Mouse (Mus musculus) heart, postnatal 10 days (tissue): ENCODE measurements around the gene Rtkn2. TPM values are rescaled to one million over a fixed set of nuclear protein-coding genes. Genes with fewer than 3 reads are reported as not detected.
A peak's percentile ranks its signal among the peaks of the same experiment; 100 is the strongest.

Source experiments
- DNase-seq, 2 experiments: peaks; one replicate each; pipeline ENCODE4 v3.0.0; 2021
- intact Hi-C: fragments of 180-260 bp; cut with DNase I; formaldehyde crosslinking; loops from one replicate; pipeline ENCODE4 v1.15.1; 2025
- total RNA-seq, 2 experiments: library from RNA; stranded (reverse); gene quantifications; 2 replicates each; pipeline ENCODE4 v1.2.3; 2021

Gene Rtkn2
- total RNA-seq, 2 experiments from 2014 or later: 1.7 to 1.8 TPM

DNA sequence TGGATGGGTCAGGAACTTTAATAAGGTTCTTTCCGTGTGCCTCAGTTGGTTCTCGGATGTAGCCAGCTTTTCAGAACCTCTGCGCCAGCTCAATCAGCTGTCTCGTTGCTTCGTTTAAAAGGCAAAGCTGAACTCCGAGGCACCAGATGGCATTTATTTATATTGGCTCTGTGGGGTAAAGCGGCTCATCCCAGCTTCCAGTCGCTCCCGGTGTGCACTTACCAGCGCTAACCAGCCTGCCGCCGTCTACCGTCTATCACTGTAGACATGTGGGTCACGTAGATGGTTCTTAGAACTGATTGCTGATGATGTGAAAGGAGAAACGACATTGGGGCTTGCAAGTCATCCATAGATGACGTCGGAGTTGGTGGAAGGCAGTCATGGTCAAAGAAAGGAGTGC lies 5.7 kb downstream of the Rtkn2 start:
- intact Hi-C loops: no loop called here
- DNase-seq: no peak

DNA sequence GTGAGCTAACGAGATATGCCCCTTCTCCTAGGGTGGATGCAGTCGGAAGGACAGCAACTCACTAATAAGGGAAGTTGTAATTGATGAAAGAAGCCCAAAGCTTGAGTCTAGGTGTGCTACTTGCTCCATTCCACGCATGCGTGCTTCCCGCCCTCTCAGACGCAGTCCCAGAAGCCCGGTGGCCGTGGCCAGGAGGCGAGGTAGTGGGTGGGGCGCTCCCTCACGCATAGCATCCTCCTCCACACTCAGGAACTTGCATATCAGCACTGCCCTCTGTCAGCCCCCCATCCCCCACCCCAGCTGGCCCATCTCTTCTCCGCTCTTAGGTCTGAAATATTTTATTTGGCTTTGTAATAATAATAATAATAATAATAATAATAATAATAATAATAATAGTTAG lies 16.0 kb downstream of the Rtkn2 start:
- intact Hi-C loops: loop anchor here (10.0 kb wide), 1 partner anchor 461 kb away; the partner anchor contains the start of gene Egr2
- no peak for DNase-seq

DNA sequence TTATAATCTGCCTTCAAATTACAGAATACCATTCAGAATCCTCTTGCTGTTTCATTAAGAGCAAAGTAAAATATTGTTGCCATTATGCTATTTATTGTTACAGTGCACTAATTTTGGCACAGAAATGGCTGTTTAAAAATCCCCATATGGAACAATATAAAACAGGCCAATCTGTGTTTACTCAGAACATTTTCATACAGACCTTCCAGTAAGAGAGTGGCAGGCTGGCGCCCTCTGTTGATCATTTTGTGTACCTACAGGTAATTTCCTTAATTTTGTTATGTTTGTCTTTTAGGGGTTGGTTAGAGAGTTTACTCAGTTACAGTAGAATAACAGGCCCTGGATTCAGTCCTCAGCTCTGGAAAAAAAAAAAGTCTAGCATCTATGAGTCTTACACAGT lies 16.8 kb downstream of the Rtkn2 start:
- DNase-seq: peak; percentile 41 to 65
- intact Hi-C loops: loop anchor here (2.0 to 10.0 kb wide), 2 partner anchors 287 to 461 kb away; partner anchors contain the start of gene Egr2

DNA sequence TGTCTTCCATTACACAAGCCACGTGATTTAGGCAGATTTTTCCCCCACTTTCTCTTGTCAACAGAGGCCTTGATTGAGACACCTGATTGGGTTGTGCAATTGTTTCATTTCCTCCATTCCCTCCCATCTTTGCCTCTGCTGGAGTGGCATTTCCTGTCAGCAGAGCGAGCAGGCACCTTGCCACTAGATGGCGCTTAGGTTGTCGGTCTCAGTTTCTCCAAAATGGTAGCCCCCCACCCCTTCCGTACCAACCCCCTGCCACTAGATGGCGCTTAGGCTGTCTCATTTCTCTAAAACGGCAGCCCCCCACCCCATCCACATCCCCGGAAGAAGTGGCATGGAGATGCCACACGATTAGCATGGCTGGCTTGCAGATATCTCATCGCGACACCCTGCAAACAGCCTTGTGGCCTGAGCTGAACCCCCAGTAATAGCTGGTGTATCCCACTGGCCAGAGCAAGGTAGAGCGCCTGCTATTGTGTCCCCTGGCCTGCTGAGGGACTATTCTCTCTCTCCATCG lies 18.8 kb downstream of the Rtkn2 start:
- intact Hi-C loops: loop anchor here (2.0 to 10.0 kb wide), 2 partner anchors 149 to 463 kb away; partner anchors contain the start of gene Egr2
- DNase-seq: peak; percentile 53 to 67

DNA sequence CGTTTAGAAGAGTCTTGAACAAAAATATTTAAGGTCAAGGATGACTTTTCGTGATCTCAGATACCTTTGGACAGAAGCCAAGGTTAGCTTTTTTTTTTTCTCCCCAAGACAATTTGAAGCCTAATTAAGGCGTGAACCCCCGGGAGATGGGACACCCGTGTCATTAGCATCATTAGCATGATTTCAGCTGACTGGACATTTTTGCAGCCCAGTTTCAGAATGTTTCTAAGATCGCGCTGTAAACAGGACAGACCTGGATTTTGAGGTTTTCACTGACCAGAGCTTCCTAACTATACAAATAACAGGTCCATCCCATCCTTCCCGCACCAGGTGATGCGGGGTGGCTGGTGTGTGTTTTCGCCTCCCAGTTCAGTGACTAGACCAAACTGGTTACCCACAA lies 19.8 kb downstream of the Rtkn2 start:
- no peak for DNase-seq
- intact Hi-C loops: loop anchor here (2.0 to 10.0 kb wide), 2 partner anchors 148 to 464 kb away; partner anchors contain the start of gene Egr2

DNA sequence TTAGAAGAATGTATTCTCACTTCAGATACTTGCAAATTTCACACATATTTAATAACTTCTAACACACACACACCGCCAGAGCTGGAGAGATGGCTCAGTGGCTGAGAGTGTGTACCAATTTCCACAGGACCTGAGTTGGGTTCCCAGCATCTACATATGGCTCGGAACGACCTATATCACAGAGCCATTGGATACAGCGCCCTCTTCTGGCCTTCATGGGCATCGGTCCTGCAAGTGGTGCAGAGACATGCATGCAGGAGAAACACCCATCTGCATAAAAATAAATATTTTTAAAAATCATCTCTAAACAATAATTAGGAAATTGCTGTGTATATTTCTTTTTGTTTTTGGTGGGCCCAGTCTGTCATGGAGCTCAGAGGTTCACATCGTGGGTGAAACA lies 22.1 kb downstream of the Rtkn2 start:
- intact Hi-C loops: no loop called here

DNA sequence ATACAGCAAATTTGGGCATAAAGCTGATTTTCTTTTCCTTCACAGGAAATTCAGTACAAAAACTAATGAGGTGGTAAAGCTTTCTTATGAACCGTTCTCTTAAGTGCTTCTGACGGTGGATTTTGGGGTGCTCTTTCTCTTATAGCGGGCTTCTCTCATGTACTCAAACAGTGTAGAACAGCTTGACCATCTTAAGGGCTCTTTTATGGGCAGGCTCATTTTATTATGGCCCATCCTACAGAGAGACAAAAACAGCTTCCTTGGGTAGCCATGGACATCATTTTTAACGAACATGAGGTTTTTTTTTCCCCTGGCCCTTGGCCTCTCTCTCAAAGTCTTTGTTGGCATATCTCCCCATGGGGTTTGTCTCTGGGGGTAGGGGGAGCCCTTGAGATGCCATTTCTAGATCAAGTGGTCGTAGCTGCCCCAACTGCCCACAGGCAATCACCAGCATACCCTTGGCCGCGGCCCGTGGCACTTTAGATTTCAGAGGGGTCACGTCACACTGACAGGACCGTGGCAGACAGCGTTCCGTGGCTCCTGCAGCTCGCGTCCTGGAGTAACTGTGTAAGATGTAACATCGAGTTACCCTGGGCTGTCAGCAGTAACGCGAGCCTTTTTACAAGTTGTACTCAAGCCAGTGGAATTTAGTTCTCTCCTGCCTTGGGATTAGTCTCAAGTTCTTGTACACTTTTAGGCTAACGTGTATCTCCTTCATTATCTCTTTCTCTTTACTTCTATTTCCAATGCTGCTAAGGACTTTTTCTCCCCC lies 24.5 kb downstream of the Rtkn2 start:
- intact Hi-C loops: no loop called here

More for the DNA sequence above, 22.1 kb downstream of the Rtkn2 start:
- no peak for DNase-seq

DNA sequence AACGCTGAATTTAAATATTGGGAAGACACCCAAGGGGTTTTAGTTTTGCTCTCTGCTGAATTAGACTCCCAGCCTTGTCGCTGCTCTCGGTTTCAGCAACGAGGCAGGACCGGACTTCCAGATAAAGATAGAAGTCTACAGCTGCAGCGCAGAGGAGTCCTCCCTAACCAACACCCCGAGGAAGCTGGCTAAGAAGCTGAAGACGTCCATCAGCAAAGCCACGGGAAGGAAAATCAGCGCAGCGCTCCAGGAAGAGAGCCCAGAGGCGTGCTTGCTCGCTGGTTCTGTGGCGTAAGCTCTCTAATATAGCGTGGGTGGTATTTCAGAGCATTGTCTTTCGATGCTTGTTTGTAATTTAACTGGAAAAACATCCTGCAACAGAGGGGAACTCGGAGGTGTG lies 26.0 kb downstream of the Rtkn2 start:
- peak; percentile 55 to 59 for DNase-seq
- intact Hi-C loops: loop anchor here (5.0 kb wide), 1 partner anchor 77 kb away; no protein-coding TSS in a partner anchor

More for the DNA sequence above, 24.5 kb downstream of the Rtkn2 start:
- DNase-seq: peak in 1 of 2 experiments; percentile 36

DNA sequence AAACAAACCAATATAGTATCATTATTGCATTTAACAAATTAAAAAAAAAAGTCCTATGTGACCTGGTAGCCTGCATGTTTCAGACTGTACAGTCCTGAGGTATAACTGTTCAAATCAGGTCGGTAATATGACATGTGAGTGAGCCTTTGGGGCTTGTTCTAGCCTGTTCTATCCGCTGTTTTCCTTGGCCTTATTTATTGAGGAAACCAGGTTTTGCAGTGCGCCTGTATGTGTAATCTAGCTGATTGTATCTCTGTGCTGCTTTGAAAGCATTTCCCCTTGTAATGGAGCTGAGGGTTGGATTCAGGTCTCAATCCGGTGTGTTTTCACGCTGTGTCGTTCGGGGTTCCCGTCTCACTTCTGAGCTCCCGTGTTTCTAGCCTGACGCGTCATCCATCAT lies 27.1 kb downstream of the Rtkn2 start:
- DNase-seq: no peak
- intact Hi-C loops: loop anchor here (5.0 kb wide), 1 partner anchor 76 kb away; no protein-coding TSS in a partner anchor

DNA sequence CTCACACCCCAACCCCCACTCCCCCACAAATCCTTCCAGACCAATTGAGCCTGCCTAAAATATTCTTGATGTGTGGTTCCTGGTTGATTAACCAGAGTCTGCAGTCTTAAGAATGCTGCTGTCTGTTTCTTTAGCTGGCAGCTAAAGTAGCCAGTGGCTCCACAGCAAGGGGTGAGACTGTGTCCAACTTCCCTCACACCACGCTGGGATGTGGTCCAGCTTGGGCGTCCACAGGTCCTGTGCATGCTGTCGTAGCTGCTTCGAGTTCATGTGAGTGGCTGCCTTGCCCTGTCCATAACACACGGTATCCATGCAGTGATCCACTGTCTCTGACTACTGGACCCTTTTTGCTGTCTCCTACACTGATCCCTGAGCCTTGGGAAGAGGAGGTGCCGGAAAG lies 27.7 kb downstream of the Rtkn2 start:
- no peak for DNase-seq
- intact Hi-C loops: loop anchor here (5.0 kb wide), 1 partner anchor 75 kb away; no protein-coding TSS in a partner anchor

DNA sequence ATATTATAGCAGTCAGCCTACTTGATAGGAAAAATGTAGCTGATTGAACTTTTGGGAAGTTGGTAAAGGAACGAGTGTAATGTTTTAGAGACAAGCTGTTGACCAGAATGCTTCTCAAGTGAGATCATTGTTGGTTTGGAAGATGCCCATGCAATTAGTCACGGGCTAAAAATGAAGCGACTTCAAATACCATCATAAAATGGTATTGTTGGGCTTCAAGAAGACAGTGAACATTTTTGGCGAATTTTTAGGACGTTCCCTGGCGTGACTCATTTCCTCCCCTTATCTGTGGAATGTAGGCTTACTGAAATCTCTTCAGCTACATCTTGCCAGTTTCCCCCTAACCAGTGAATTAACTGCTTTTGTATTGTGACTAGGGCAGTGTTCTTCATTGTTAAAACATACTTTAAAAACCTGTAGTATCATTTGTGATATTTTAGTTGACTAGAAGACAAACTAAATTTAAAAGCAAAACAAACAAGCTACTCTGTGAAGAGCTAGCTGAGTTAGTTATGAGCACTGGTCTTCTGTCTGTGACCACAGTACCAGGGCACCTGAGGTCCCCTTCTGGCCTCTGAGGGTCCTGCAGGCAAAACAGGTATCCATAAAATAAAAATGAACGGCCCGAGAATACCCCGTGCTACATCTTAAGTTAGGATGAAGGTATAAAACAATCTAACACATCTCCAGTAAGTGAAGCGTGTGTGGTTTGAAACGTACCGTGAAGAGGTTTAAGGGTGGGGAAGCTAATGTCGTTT lies 29.0 kb downstream of the Rtkn2 start:
- intact Hi-C loops: loop anchor here (5.0 kb wide), 1 partner anchor 74 kb away; no protein-coding TSS in a partner anchor
- DNase-seq: peak; percentile 72 to 76

DNA sequence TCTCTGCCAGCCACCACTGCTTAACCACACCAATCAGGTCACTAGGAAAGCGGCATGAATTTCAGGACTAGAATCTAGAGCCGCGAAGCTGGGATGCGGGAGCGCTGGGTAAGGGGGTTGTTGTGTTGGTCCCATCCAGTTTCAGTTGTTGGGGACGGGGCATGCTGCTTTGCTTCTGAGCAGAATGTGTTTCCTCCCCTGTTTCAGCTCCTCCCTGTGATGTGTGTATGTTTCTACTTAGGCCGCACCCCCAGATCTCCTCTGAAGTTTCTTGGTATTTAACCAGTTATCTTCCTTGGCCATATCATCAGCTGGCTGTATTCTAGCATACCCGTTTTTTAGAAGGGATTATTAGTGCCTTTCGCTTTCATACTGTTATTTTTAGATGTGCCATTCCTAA lies 29.9 kb downstream of the Rtkn2 start:
- intact Hi-C loops: loop anchor here (5.0 kb wide), 1 partner anchor 73 kb away; no protein-coding TSS in a partner anchor
- DNase-seq: no peak

DNA sequence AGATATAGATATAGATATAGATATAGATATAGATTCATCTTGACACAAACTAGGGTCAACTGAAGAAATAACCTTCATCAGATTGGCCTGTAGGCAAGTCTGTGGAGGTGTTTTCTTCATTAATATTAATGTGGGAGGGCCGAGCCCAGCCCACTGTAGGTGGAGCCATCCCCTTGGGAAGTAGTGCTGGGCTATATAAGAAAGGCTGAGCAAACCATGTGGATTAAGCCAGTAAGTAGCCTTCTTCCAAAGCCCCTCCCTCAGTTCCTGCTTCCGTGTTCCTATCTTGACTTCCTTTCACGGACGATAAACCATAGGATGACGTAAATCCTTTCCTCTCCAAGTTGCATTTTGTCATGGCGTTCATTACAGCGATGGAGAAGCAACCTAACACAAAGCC lies 30.5 kb downstream of the Rtkn2 start:
- DNase-seq: no peak
- intact Hi-C loops: loop anchor here (5.0 kb wide), 1 partner anchor 72 kb away; no protein-coding TSS in a partner anchor

DNA sequence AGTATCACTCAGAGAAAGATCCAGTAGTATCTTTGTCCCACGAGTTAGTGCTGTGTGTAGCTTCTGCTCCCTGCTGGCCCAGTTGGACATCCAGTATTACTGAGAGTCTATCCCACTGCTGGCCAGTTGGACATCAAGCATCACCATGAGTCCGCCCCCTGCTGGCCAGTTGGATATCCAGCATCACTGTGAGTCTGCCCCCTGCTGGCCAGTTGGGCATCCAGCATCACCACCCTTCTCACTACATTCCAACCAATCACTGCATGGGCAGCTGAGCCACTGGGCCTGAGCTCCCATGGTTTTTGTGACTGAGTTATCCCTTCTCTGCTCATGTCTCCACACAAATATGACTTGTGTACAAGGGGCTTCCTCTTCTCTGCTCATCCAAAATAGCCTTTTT lies 33.8 kb downstream of the Rtkn2 start:
- peak; percentile 18 to 56 for DNase-seq
- intact Hi-C loops: no loop called here

DNA sequence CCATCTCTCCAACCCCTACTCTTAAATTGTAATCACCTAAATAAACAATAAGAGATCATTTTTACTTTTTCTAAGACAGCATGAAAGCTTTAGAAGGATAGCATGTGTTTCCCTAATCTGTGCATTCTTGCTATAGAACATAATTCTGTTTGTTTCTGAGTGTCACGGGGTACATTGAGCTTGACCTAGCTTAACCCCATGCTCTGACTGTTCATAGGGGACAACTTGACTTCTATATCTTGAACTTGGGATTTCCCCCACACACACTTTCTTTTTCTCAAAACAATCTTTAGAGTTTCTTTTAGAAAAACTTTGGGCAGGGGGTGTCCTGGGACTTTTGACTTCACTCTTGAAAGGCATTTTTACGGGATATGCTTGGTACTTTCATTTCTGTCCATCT lies 41.4 kb downstream of the Rtkn2 start:
- intact Hi-C loops: no loop called here
- no peak for DNase-seq

DNA sequence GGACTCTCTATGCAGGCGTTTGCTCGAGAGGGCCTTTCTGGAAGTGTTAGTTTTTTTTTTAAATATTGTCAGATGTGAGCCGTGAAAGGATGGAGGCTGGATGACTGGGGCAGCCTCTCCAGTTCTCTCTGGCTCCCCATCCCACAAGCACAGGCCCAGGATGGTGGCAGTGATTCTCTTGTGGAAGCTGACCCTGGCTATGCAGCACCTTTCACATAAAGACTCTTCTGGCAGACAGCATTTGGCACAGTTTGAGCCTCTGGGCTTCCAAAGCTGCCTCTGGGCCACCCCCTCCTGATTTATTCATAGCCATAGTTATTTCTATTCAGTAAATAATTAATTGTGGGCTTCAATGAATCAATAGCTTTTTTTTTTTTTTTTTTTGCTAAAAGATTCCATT lies 46.3 kb downstream of the Rtkn2 start:
- intact Hi-C loops: no loop called here
- no peak for DNase-seq

DNA sequence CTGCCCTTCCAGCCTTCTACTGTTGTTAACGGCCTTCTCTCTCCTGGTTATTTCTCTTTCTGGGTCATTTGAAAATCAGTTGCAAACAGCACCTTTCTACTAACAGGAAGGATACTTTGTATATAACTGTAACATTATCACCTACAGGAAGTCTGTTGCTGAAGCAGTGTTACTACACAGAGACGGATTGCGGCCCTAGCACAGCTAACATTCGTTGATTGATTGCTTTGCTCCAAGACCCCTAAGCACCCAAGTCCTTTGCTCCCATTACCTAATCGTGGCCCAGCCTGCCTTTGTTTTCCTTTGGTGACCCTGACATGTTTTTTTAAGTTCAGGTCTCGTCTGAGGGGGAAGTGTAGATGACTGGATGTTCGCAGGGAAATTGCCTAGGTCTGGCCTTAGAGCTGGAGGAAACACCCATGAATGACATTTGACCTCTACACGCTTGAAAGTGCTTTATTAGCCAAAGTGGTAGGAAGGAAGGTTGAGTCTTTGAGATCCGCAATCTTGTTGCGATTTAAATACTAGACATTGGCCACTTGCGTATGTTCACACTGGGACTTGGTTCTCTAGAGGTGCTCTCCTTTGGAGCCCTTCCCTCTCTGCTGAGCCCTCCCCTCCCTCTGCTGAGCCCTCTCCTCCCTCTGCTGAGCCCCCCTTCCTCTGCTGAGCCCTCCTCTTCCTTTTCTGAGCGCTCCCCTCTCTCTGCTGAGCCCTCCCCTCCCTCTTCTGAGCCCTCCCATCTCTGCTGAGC lies 49.1 kb downstream of the Rtkn2 start:
- intact Hi-C loops: no loop called here
- DNase-seq: no peak

DNA sequence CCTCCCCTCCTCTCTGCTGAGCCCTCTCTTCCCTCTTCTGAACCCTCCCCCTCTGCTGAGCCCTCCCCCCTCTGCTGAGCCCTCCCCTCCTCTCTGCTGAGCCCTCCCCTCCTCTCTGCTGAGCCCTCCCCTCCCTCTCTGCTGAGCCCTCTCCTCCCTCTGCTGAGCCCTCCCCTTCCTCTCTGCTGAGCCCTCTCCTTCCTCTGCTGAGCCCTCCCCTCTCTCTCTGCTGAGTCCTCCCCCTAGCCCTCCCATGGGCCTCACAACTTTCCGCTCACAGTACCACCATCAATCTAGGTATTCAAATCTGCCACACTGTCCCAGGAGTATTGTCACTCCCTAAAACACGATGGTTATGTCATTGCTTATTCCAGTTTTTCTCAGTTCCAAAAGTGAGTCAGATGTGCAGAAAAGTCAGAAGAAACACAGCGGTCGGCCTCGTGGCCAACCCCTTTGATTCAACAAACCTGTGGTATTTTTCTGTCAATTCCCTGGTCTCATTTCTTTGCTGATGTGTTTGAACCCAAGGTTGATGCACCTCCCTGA lies 49.8 kb downstream of the Rtkn2 start:
- intact Hi-C loops: no loop called here
- DNase-seq: no peak

DNA sequence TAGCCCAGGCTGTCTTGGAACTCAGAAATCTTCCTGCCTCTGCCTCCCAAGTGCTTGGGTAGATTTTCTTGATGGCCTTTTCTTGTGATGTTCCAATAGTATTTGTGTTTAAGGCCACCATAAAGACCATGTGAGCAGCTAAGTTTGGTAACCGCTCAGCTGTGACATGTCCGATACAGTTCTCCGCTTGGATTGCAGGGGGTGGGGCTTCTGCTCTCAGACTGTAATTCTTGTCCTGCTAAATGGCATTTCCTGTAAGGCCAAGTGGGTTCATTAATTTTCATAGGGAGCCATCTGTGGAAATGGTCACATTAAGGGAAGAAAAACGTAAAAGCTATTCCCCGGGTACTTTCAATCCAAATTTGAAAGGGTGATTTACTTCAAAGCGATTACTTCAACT lies 50.7 kb downstream of the Rtkn2 start:
- DNase-seq: no peak
- intact Hi-C loops: no loop called here

DNA sequence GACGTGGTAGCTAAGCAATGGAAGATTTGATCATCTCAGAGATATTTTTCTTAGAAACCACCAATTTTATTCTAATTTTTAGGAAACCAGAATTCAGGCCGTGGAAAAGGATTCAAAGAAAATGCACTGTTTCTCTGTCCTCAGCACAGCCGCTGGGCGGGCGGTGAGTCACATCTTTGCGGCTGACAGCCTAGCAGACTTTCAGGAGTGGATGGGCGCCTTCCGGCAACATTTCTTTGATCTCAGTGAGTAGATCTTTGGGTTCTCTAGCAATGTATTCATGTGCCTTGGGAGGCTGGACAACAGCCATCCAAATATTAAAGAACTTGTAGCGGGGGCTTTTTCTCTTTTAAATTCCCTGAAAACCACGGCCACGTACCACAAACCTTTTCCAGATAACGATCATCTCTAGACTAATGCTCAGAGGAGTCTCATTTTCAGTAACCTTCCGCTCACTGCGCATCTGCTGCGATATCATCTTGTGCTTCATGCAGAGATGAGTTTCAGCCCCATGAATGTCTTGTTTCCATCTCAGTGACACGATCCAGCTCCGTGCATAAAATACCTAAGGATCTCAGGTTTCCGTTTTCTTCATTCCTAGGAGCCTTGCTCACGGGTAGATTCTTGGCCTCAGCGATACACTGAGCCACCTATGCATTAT lies 56.5 kb downstream of the Rtkn2 start:
- DNase-seq: no peak
- intact Hi-C loops: no loop called here
